Mouse (Mus musculus): ENCODE data around the gene Clec11a.

The Clec11a gene

GRCm38 (mm10) chr7:44306516-44307240 is at the start of gene Clec11a:
Gene Clec11a, minus strand, starts transcription at chr7:44306902.
- DNase-seq = peak; percentile 35

- DNase-seq = no peak
Measured at GRCm38 (mm10) chr7:44355411-44355810, 48.7 kb upstream of the Clec11a start.

- DNase-seq = no peak
Measured at GRCm38 (mm10) chr7:44353601-44354340, 47.1 kb upstream of the Clec11a start.

GRCm38 (mm10) chr7:44352750-44353600 is 46.3 kb upstream of the Clec11a start:
- no peak for DNase-seq

GRCm38 (mm10) chr7:44351881-44352749 is 45.4 kb upstream of the Clec11a start:
- DNase-seq = no peak

- peak; percentile 79 for DNase-seq
Measured at GRCm38 (mm10) chr7:44350957-44351711, 44.4 kb upstream of the Clec11a start.

- no peak for DNase-seq
Measured at GRCm38 (mm10) chr7:44349043-44349442, 42.3 kb upstream of the Clec11a start.

GRCm38 (mm10) chr7:44344622-44345021 is 37.9 kb upstream of the Clec11a start:
- DNase-seq = no peak

GRCm38 (mm10) chr7:44343459-44344015 is 36.8 kb upstream of the Clec11a start:
- DNase-seq = no peak

GRCm38 (mm10) chr7:44341714-44342113 is 35.0 kb upstream of the Clec11a start:
- DNase-seq = no peak

- DNase-seq = no peak
Measured at GRCm38 (mm10) chr7:44341119-44341518, 34.4 kb upstream of the Clec11a start.

GRCm38 (mm10) chr7:44340226-44340625 is 33.5 kb upstream of the Clec11a start:
- DNase-seq = no peak

GRCm38 (mm10) chr7:44337121-44337849 is 30.6 kb upstream of the Clec11a start:
- peak; percentile 47 for DNase-seq

GRCm38 (mm10) chr7:44336046-44337021 is 29.6 kb upstream of the Clec11a start:
- DNase-seq = peak; percentile 58

- DNase-seq = peak; percentile 72
Measured at GRCm38 (mm10) chr7:44335031-44335878, 28.6 kb upstream of the Clec11a start.

- DNase-seq = no peak
Measured at GRCm38 (mm10) chr7:44334139-44334538, 27.4 kb upstream of the Clec11a start.

GRCm38 (mm10) chr7:44332336-44332735 is 25.6 kb upstream of the Clec11a start:
- DNase-seq = no peak

- no peak for DNase-seq
Measured at GRCm38 (mm10) chr7:44326614-44327013, 19.9 kb upstream of the Clec11a start.
